Mouse (Mus musculus) erythroblast, embryonic 14.5 days (primary cell): Measurements from ENCODE around the gene Preb.

Source experiments
- GATA1 ChIP-seq: IDR thresholded peaks from 2 replicates; pipeline ENCODE4 v1.6.1; 2012; ENCODE audit warnings: low read length, inconsistent platforms, mixed read lengths
- TAL1 ChIP-seq: IDR thresholded peaks from 3 replicates; pipeline ENCODE4 v1.6.1; 2012; ENCODE audit warnings: low read length, inconsistent platforms, mixed read lengths

DNA sequence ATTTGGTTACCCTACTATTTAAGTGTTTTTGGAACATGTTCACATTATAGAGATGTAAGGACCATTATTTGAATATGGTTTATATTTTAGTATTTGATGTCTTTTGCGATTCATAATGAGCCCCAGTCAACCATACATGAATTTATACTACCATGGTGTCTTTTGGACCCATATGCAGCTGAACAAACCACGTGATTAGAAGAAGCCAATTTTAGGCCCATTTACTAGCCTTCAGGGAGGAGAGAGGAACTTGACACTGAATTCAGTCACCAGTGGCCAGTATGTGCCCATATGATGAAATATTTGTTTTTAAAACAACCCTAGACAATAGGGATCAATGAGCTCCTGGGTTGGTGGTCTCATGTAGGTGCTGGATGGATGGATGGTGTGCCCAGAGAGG lies 653 bp upstream of the Preb start:
- TF ChIP-seq TAL1 (no peak), GATA1 (no peak)
